Mouse (Mus musculus) liver (tissue): Measurements from ENCODE around the gene Olfr323.

Source experiments
- DNase-seq: peaks from one replicate; pipeline ENCODE4 v3.0.0-alpha.2; 2020; ENCODE audit warnings: mixed read lengths

The Olfr323 gene

GRCm38 (mm10) chr11:58630401-58630800 is at the start of gene Olfr323:
Gene Olfr323 (minus strand): TSS chr11:58630501.
- no peak for DNase-seq

GRCm38 (mm10) chr11:58671825-58672224 is 41.5 kb upstream of the Olfr323 start:
- no peak for DNase-seq

GRCm38 (mm10) chr11:58669252-58669651 is 39.0 kb upstream of the Olfr323 start:
- DNase-seq: no peak

- DNase-seq: no peak
Observed at GRCm38 (mm10) chr11:58658596-58658995, 28.3 kb upstream of the Olfr323 start, which contains the start of gene Olfr322. Gene Olfr322 (plus strand): TSS chr11:58658782.

- DNase-seq: no peak
Observed at GRCm38 (mm10) chr11:58655151-58655550, 24.9 kb upstream of the Olfr323 start.

- peak; percentile 93 for DNase-seq
Observed at GRCm38 (mm10) chr11:58643350-58643749, 13.0 kb upstream of the Olfr323 start.

GRCm38 (mm10) chr11:58641638-58642358 is 11.5 kb upstream of the Olfr323 start:
- DNase-seq: peak; percentile 90

GRCm38 (mm10) chr11:58641057-58641456 is 10.8 kb upstream of the Olfr323 start:
- peak; percentile 78 for DNase-seq

GRCm38 (mm10) chr11:58640272-58640867 is 10.1 kb upstream of the Olfr323 start, which contains the start of gene Trim58:
Gene Trim58 (plus strand): TSS chr11:58640465.
- DNase-seq: peak; percentile 80

GRCm38 (mm10) chr11:58638176-58638701 is 7.9 kb upstream of the Olfr323 start:
- DNase-seq: no peak

- DNase-seq: peak; percentile 78
Observed at GRCm38 (mm10) chr11:58636376-58636977, 6.2 kb upstream of the Olfr323 start.

- DNase-seq: no peak
Observed at GRCm38 (mm10) chr11:58634878-58635277, 4.6 kb upstream of the Olfr323 start.

- no peak for DNase-seq
Observed at GRCm38 (mm10) chr11:58626146-58626545, 4.2 kb downstream of the Olfr323 start.

GRCm38 (mm10) chr11:58618793-58619192 is 11.5 kb downstream of the Olfr323 start:
- DNase-seq: no peak

GRCm38 (mm10) chr11:58618369-58618768 is 11.9 kb downstream of the Olfr323 start:
- no peak for DNase-seq

- DNase-seq: no peak
Observed at GRCm38 (mm10) chr11:58615975-58616374, 14.3 kb downstream of the Olfr323 start, which contains the start of gene 2210407C18Rik. Gene 2210407C18Rik (minus strand): TSS chr11:58616075.

GRCm38 (mm10) chr11:58614526-58614925 is 15.8 kb downstream of the Olfr323 start:
- DNase-seq: peak; percentile 15

- DNase-seq: no peak
Observed at GRCm38 (mm10) chr11:58613359-58613758, 16.9 kb downstream of the Olfr323 start.

GRCm38 (mm10) chr11:58607030-58607429 is 23.3 kb downstream of the Olfr323 start:
- DNase-seq: no peak

- no peak for DNase-seq
Observed at GRCm38 (mm10) chr11:58606177-58606919, 24.0 kb downstream of the Olfr323 start.

GRCm38 (mm10) chr11:58605228-58605627 is 25.1 kb downstream of the Olfr323 start:
- DNase-seq: no peak

- no peak for DNase-seq
Observed at GRCm38 (mm10) chr11:58604688-58605087, 25.6 kb downstream of the Olfr323 start.
